Mouse (Mus musculus): Measurements from ENCODE around the gene Arhgef10l.

DNA sequence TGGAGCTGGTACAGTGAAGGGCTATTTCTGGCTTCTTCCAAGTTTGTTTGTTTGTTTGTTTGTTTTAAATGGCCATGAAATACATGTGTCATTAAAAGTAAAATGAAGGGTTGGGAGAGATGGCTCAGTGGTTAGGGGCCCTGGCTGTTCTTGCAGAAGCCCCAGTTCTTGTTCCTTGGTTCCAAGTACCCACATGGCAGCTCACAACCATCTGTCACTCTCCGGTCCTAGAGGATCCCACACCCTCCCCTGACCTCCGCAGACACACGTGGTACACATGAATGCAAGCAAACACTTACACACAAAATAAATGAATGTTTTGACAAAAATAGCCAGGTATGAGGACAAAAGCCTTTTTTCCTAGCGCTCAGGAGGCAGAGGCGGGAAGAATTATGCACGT is 21.5 kb downstream of the Arhgef10l start:
- TF ChIP-seq CTCF (IDR thresholded peaks at IDR 0.05 in 2 of 3, conservative IDR thresholded peaks at IDR 0.05 in 1 of 3; ENCODE audit: control insufficient read depth in 1 of 3, insufficient read depth in 1 of 3, low read depth in 2 of 3, low read length in 3 of 3, poor library complexity in 1 of 3, severe bottlenecking in 1 of 3) (no peak), ELF1 (IDR thresholded peaks at IDR 0.05; ENCODE audit: low read depth, low read length) (no peak)
